Mouse (Mus musculus) adrenal gland, postnatal 10 days (tissue): ENCODE data around the gene Zfp871. TPM values are rescaled to one million over a fixed set of nuclear protein-coding genes. Genes with fewer than 3 reads are reported as not detected.

Experiments used
- DNase-seq: peaks from one replicate; pipeline ENCODE4 v3.0.0; 2021; ENCODE audit warnings: mixed read lengths
- long read RNA-seq, 2 experiments: library from polyadenylated mRNA; stranded (forward); transcript quantifications; one replicate each; pipeline ENCODE4 v2.0.0; 2021
- total RNA-seq, 2 experiments: library from RNA; stranded (reverse); gene quantifications; 2 replicates each; pipeline ENCODE4 v1.2.3; 2021

The Zfp871 gene
- total RNA-seq = 10 to 100 TPM; 37.0 to 48.3 TPM
- long read RNA-seq, experiment 1, full-length matches to known transcripts = 3 of 4 reads
- long read RNA-seq, experiment 1, partial matches to known transcripts = 0 of 4 reads
- long read RNA-seq, experiment 1, other reads (novel, unspliced or antisense) = 1 of 4 reads
- long read RNA-seq, experiment 2, partial matches to known transcripts = 0 of 5 reads
- long read RNA-seq, experiment 2, other reads (novel, unspliced or antisense) = 5 of 5 reads

DNA sequence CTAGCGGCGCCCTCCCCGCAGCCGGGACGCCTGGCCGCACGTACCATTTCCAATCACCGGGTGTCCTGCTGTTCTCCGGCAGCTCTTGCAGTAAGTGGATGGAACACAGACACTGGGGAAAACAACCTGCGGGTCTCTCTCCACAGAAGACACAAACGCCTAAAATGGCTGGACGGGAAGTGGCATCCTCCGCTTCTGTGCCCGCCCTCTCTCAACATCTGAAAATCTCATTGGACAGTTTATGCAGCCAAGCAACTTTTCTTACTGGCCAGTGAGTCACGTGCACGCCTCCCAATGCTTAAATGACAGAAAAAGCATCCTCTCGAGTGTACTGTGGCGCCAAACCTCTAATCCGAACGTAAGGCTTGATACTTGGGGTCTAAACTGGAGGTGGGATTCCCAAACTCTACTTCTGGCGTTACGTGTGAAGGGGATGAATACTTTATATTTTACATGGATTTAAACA is at the start of gene Zfp871:
Gene Zfp871, minus strand, starts transcription at position 194 of the 466 bp plus-strand sequence.
- peak; percentile 88 for DNase-seq

DNA sequence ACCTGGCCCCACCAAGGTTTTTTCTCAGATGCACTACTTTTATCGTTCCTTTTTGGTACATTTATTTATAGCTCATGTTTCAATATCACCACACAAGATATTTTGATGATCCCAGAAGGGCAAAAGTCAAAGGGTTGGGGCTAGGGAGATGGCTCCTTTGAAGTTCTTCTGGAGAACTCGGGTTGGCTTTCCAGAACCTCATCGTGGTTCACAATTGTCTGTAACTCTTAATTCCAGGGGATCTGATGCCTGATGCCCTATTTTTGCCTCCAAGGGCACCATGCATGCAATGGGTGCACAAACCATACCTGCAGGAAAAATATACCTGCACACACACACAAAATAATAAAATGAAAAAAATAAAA is 42.3 kb upstream of the Zfp871 start:
- DNase-seq = no peak

DNA sequence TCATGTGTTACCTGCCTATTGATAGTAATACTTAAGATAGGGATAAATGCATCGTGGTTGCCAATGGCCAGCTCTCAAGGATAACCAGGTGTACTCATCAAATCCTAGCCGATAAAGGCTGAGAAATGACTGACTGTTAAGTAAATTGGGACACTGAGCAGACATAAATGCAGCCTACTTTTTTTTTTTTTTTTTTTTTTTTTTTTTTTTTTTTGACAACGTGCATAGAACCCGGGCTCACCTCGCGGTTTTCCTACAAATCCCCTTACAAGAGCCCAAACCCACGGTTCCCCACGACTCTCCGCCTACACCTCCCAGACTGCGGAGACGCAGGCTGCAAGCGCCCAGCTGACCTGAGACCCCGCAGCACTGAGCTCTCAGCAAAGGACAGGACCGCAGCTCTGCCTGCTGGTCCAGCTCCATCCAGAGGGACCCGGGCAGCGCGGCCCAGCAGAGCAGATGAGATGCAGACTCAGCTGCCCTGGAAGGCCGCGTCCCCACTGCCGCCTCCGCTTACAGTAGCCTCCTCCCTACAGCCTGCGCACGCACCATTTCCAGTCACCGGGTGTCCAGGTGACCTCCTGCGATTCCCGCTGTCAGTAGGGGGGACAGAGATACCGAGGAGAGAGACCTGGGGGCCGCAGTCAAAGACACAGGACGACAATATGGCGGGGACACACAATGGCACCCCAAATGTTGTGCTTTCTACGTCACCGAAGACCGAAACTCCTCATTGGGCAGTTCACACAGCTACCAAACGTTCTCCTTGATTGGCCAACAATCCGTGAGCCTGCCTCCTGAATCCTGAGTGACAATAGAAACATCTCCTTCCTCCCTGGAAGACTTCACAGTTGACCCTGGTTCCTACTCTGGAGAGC is 41.7 kb upstream of the Zfp871 start, which contains the start of gene Zfp799:
Gene Zfp799, minus strand, starts transcription at position 722 of the 878 bp plus-strand sequence.
- peak; percentile 80 for DNase-seq

DNA sequence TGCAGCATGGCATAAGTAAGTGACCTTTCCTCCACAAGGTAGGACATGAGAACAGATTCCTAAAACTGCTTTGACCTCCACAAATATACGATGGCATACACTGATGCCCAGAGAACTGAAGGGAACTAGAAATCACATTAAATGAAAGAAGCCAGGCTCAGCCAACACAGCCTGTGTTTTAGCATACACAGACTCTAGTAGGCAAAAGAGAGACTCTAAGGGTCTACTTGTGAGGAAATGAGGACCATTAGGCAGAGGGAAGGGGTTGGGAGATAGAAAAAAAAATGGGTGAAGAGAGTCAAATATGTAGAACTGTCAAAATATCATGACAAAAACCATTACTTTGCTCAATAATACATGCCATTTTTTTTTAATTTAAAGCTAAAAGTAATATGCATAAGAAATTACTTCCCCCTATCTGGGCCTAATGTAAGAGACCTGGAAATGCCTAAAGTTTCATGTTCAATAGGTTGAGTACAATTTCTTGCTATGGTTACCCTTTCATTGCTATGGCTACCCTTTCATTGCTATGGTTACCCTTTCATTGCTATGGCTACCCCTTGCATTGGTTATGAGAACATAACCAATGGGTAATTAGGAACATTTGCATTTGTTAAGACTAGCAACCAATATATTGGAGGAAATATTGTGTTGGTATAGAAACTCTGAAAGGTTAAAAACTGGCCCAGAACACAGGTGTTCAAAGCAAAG is 28.1 kb upstream of the Zfp871 start:
- DNase-seq = no peak

DNA sequence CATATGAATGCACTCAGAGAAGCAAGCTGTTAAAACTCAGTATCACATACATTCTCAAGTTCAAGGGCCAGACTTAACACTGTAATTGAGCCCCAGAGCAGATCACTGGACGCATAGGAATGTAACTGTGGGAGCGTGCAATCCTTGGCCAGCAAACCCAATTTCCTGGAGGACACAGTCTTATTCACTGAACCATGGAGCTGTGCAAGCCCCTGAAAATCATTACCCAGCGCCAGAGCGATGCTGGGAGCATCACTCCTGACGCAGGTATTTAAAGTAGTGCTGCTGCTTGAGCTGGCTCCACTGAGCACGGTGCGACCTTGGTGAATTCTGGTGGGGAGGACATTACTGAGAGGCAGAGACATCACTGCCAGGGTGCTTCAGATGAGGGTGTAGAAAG is 26.0 kb upstream of the Zfp871 start:
- no peak for DNase-seq

DNA sequence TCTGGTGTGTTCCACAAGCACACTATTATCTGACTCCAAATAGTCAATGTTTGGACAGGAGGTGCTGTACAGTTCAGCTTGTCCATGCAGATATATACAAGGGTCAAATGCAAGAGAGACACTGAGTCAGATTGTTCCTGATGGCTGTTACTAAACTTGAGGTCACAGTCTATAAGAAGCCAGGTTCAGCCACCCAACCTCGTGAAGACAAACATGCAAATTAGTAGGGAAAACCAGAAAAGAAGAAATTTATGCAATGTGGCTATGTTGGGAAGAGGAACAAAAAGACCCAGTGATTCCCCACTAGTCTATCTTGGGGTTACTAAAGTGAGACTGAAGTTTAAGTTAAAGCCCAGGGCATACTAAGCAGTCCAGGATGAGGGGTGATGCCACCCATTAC is 22.6 kb upstream of the Zfp871 start:
- no peak for DNase-seq

DNA sequence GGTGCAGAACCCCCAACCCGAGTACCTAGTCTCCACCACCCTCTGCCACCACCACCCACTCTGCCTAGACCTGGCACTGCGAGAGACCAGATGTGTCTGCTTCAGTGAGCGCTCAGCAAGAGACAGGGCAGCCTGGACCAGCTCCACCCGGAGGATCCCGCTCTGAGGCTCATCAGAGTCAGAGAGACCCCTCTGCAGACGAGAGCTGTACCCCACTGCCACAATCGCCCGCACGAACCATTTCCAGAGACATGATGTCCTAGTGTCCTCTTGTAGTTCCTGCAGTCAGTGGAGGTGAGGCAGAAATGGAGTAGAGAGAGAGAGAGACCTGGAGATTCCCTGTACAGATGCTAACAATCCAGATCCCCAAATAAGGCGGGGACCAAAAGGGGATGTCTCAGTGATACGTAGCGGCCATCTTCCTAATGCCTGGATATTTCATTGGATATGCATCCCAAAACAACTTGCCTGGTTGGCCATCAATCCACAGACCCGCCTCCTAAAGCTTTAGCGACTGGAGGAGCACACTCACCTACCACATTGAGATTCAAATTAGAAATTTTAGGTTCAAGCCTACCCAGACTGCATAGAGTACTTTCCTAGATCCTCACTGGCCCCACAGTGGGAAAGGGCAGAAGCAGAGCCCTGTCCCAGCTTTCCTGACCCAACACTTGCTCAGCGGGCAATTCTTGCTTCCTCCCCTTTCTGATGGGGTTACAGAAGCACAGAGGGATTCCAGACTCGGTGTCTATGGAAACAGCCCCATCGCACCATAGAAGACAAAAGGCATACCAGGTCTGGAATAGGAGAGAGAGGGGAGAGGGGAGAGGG is 21.7 kb upstream of the Zfp871 start, which contains the start of gene Zfp811:
Gene Zfp811, minus strand, starts transcription at position 388 of the 831 bp plus-strand sequence.
- peak; percentile 39 for DNase-seq

DNA sequence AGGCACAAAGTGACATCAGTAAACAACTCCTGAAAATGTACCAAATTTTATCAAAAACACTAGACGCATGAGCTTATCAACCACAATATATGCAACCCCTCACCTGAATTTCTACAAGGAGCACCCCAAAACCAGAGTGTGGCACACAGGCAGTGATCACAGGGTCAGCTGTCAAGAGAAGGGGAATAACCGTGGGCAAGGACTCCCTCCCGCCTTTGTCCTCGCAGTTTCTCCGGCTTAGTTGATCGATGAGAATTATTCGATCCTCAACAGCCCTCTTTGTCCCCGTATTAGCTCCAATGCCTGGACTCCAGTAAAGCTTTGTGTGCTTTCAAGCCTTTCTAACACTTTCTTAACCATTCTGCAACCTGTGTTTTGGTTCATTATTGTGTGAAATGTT is 20.8 kb upstream of the Zfp871 start:
- no peak for DNase-seq

DNA sequence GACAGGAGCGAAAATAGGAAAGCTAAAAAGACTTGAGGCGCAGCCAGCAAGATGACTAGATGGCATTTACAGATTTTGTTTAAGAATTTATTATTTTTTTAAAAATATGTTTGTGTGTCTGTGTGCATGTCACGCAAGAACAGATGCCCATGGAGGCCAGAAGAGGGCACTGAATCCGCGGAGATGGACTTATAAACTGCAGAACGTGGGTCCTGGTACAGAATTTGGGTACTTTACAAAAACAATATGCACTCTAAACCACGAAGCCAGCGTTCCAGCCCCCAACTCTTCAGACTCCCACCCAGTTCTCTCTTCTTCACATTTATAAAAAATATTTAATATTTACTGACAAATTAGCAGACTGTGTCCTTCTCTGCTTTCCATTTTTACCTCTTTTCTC is 1.2 kb upstream of the Zfp871 start:
- DNase-seq = no peak

DNA sequence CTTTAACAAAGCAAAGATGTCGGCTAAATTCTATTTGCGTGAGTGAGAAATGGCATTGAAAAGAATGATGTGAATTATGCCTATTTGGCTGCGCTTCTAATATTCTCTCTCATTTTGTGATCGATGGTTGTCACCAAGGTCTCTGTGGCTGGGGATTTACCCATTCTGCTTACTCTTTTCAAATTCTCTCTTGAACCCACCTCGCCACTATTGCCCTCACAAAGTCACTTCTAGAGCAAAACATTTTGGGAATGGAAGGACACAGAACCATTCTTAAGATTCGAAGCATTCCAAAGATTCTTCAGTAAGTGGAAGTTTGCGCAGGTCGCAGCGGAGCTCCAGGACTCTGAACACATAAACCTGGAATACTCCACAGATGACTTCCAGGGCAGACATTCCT is 489 bp upstream of the Zfp871 start:
- no peak for DNase-seq

DNA sequence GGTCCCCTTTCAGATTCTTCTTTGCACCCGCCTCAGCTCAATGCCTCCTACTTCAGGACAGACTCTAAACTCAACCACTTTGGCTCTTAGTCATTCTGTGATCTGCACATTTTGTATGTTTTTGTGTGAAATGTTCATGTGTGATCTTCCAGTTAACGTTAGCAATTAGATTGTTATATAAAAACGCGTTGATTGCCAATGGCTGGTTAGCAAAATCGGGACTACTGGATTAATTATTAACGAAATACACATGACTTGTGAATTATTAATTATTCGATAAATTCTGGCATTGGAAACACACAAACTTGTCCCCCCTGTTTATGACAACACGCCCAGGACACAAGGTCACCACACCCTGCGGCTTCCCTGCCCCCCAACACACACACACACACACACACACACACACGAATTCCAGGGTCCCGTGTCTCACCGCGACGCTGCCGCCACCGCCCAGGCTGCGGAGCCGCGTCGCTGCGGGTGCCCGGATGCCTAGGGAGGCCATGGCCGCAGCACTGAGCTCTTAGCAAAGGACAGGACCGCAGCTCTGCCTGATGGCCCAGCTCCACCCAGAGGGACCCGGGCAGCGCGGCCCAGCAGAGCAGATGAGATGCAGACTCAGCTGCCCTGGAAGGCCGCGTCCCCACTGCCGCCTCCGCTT is 522 bp downstream of the Zfp871 start:
- DNase-seq = no peak

DNA sequence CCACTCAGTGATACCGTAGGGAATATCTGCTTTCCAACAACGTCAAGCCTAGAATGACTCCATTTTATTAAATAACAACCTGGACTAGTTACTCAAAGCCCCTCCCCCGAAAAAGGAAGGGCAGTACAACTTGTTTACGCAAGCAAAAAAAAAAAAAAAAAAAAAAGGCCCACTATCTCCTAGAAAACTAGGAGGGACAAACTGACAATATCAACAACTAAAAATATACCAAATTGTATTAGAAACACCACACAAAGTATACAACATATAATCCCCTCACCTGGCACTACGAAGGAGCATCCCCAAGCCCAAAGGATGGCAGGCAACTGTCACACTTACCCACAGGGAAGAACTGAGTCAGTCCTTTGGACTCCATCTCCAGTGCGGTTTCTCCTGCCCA is 1.1 kb downstream of the Zfp871 start:
- no peak for DNase-seq

DNA sequence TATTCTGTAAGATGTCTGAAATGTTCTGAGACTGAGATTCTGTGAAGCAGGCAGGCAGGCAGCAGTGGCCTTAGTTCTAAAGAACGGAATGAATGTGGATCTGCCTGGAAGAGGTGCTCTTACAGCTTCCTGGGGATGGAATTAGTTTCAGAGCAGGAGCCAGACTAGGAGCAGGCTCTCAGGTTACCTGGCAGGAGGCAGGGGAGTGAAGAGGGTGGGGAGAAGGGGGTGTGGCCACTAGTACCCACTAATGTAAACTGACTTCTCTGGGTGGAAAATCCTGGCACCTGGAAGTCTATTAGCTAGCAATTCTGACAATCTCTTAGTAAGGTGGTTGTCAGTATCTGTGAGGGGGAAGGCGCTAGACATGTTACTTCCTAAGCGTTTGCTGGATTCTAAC is 2.4 kb downstream of the Zfp871 start:
- DNase-seq = no peak

DNA sequence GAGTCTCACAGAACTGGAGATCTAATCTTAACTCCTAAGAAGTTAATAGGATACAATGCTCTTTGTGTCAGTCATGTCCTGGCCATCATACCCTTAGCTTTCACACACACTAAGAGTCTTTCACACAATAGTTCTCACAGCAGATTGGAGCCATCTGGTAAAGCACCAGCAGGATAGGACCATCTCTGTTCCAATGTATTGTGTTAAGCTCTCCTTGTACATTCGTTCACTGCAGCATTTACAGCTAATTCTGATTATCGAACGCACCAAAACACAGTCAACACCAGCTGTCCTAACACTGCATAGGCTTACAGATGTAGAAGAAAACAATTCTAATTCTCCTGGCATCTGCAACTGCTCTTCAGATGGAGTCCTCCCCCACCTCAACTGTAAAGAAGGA is 10.5 kb downstream of the Zfp871 start:
- no peak for DNase-seq

DNA sequence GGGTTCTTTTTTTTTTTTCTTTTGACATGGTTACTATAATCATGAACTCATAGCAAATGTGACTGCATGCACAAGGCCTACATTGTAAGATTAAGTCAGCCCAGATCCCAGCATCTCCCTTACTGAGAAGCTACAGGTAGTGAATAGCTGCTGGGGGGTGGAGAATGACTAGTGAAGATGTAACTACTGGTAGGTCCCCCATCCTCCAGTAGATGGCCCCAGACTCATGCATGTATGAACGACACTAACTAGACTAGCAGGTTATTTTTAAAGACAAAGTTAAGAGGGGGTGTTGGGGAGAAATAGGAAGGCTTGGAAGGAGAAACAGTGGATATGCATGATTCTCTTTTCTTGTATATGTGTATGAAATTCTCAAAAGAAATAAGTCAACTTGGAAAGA is 16.9 kb downstream of the Zfp871 start:
- DNase-seq = no peak

DNA sequence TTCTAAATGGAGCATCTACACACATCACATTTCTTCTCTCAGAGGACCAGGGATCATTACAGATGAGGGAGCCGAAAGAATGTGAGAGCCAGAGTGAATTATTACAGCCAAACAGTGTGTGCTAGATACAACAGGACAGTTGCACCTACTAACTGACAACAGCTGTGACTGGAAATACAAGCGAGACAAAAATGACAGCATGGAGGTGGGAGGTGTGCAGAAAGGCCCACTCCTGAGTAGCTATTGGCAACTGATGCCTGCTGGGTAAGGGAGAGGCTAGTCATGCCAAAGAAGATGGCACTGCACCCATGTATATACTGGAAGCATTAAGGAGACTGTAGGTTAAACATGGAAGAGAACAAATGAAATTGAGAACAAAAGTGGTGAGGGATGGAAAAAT is 21.7 kb downstream of the Zfp871 start:
- DNase-seq = no peak

DNA sequence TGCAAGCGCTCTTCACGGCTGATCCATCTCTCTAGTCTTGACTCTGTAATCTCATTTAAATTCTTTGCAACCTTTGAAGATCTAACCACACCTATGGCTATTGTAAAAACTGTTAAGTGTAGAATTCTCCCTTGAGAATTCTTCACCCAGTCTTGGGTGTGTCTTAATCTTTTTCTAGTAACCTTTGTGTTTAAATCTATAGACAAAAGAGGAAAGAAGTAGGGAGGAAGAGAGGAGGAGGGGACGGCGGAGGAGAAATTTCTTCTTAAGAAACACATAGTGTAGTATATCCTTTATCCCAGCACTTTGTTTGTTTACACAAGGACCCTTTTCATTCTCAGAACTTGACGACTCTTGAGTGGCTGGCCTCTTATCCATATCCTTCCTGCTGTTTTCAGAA is 30.8 kb downstream of the Zfp871 start:
- DNase-seq = no peak

DNA sequence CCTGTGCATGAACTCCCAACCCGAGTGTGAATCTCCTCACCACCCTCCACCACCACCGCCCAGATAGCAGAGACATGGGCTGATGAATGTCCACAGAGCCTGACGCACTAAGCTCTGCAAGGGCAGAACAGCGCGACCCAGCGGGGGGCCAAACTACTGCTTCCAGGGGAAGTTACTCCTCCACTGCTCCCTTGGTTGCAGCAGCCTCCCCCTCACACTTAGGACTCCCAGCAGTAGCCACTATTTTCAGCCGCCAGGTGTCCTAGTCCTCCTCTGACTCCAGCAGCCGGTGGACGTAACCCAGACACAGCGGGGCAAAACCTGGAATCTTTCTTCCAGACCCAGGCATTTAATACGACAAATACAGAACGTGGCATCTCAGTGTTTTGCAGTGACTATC is 34.5 kb downstream of the Zfp871 start:
- DNase-seq = peak; percentile 18

DNA sequence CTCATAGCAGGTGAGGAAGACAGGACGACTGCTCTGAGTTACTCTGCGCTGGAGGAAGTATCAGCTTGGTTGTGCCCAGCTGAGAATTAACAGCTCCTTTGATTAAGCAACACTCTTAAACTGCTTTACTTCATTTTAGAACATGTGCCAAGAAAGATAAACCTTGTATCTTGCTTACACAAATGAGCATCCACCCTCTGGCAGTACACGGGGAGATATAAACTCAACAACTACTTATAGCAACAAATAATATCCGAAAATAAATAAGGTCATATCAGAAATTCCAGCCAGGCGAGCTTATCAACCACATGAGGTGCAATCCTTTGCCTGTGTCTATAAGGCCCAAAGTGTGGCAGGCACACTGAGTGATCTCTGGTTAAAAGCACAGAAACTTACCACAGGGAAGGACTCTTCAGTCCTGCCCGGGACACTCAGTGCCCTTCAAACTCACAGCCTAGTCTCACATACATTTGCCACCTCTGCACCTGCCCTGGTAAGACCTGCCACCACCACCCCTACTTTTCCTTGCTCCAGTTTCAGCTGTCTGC is 35.2 kb downstream of the Zfp871 start:
- DNase-seq = no peak

DNA sequence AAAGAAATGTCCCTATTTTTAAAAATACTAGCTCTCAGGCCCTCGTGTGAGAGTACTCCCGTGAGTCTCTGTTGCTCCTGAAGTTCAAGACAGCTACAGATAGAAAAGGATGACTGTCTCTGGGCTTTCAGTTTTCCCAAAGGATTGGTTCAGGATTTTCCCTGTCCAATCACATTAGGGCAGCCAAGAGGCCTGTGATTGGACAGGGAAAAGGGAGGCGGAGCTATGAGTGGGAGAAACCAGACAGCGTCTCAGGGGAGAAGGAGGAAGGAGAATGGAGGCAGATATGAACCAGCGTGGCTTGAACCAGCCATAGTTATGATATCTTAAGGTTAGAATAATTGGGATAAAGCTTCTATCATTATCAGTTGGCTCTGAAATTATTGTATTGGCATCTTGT is 37.5 kb downstream of the Zfp871 start:
- no peak for DNase-seq

DNA sequence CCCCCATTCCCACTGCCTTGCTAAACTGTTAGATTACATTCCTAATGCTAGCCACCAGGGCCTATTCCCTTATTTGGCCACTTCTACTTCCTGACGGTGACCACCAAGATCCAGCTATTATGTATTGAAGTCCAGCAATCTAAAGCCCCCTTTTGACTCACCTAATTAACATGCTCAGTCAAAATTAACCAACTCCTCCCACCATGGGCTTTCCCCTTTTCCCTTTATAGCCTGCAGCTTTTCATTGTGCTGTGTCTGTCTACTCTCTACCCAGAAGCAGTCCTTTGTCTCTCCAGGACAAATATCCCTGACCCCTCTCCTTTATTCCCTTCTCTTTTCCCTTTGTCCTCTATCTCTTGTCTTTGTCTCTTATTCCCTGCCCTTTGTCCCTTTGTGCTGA is 47.0 kb downstream of the Zfp871 start:
- no peak for DNase-seq
